Mouse (Mus musculus) brain, embryonic 14.5 days (tissue): Measurements from ENCODE around the gene Btbd11. TPM values are rescaled to one million over a fixed set of nuclear protein-coding genes. Genes with fewer than 3 reads are reported as not detected.

Experiments used
- DNase-seq: peaks from one replicate; pipeline ENCODE4 v3.0.0-alpha.2; 2011; ENCODE audit warnings: low read depth
- CTCF ChIP-seq: fragments of 200-500 bp; IDR thresholded peaks from 2 replicates; pipeline ENCODE4 v1.5.1; 2012; ENCODE audit warnings: inconsistent platforms, mild to moderate bottlenecking, moderate library complexity, borderline replicate concordance; ENCODE audit not compliant: insufficient read depth, insufficient read length; ENCODE audit errors: extremely low read depth
- POLR2A ChIP-seq: fragments of 200-500 bp; IDR thresholded peaks from 2 replicates; pipeline ENCODE4 v1.6.1; 2012; ENCODE audit warnings: mild to moderate bottlenecking, inconsistent platforms, borderline replicate concordance; ENCODE audit not compliant: poor library complexity, insufficient read depth, insufficient read length, severe bottlenecking; ENCODE audit errors: extremely low read depth
- polyA plus RNA-seq: library from polyadenylated mRNA; depleted of rRNA; stranded (reverse); fragments of >200 nt; gene quantifications from 2 replicates; pipeline ENCODE4 v1.2.3, GENCODE M21; 2012

The Btbd11 gene
- polyA plus RNA-seq, 1 experiment = 24.5 TPM

GRCm38 (mm10) chr10:85587758-85588157, 201.1 kb downstream of the Btbd11 start:
- no peak for TF ChIP-seq POLR2A
- no peak for DNase-seq

- DNase-seq = no peak
- TF ChIP-seq POLR2A (no peak), CTCF (no peak)
Measured at GRCm38 (mm10) chr10:85590043-85590442, 203.4 kb downstream of the Btbd11 start.

- no peak for DNase-seq
- TF ChIP-seq POLR2A (no peak), CTCF (no peak)
Measured at GRCm38 (mm10) chr10:85591296-85591695, 204.7 kb downstream of the Btbd11 start.

- no peak for TF ChIP-seq POLR2A
- TF ChIP-seq CTCF = no peak
- DNase-seq = peak; percentile 84
Measured at GRCm38 (mm10) chr10:85591986-85592385, 205.4 kb downstream of the Btbd11 start.

GRCm38 (mm10) chr10:85596301-85596700, 209.7 kb downstream of the Btbd11 start:
- DNase-seq = no peak
- TF ChIP-seq CTCF (no peak), POLR2A (no peak)

GRCm38 (mm10) chr10:85598093-85598599, 211.5 kb downstream of the Btbd11 start:
- no peak for TF ChIP-seq CTCF
- no peak for TF ChIP-seq POLR2A
- peak; percentile 95 for DNase-seq

GRCm38 (mm10) chr10:85598603-85599542, 212.3 kb downstream of the Btbd11 start:
- DNase-seq = peak; percentile 75
- TF ChIP-seq CTCF = peak; percentile 30; the same call in 1 of the 2 replicates
- no peak for TF ChIP-seq POLR2A

- DNase-seq = no peak
- TF ChIP-seq CTCF = no peak
- TF ChIP-seq POLR2A = no peak
Measured at GRCm38 (mm10) chr10:85602546-85602945, 215.9 kb downstream of the Btbd11 start.

GRCm38 (mm10) chr10:85604556-85604955, 217.9 kb downstream of the Btbd11 start:
- TF ChIP-seq POLR2A (no peak), CTCF (no peak)

GRCm38 (mm10) chr10:85608550-85609278, 222.1 kb downstream of the Btbd11 start:
- peak; percentile 87 for DNase-seq
- TF ChIP-seq POLR2A (no peak), CTCF (no peak)

More at GRCm38 (mm10) chr10:85604556-85604955, 217.9 kb downstream of the Btbd11 start:
- DNase-seq = no peak

GRCm38 (mm10) chr10:85617080-85617479, 230.5 kb downstream of the Btbd11 start:
- TF ChIP-seq CTCF (no peak), POLR2A (no peak)
- DNase-seq = no peak
